Mouse (Mus musculus) hindbrain, embryonic 10.5 days (tissue): Measurements from ENCODE around the gene Chchd5. TPM values are rescaled to one million over a fixed set of nuclear protein-coding genes. Genes with fewer than 3 reads are reported as not detected.

Experiments used
- DNase-seq: peaks from one replicate; pipeline ENCODE4 v3.0.0-alpha.2; 2017; ENCODE audit warnings: low spot score
- H3K27ac ChIP-seq: fragments of 300-500 bp; sonication (generic); 2 replicates; pipeline ENCODE4 v1.5.1; 2016; ENCODE audit warnings: mild to moderate bottlenecking, moderate library complexity
- H3K27me3 ChIP-seq: fragments of 300-500 bp; sonication (generic); 2 replicates; pipeline ENCODE4 v1.6.1; 2016; ENCODE audit warnings: mild to moderate bottlenecking; ENCODE audit not compliant: poor library complexity, insufficient read depth, severe bottlenecking
- H3K36me3 ChIP-seq: fragments of 300-500 bp; sonication (generic); 2 replicates; pipeline ENCODE4 v1.6.1; 2016; ENCODE audit warnings: mild to moderate bottlenecking, moderate library complexity
- H3K4me1 ChIP-seq: fragments of 300-500 bp; sonication (generic); replicated peaks from 2 replicates; pipeline ENCODE4 v1.6.1; 2016; ENCODE audit warnings: mild to moderate bottlenecking
- H3K4me3 ChIP-seq: fragments of 300-500 bp; sonication (generic); 2 replicates; pipeline ENCODE4 v1.5.1; 2016; ENCODE audit warnings: mild to moderate bottlenecking, moderate library complexity
- H3K9me3 ChIP-seq: fragments of 300-500 bp; sonication (generic); 2 replicates; pipeline ENCODE4 v1.6.1; 2016; ENCODE audit warnings: mild to moderate bottlenecking, moderate library complexity
- WGBS: fragments of 180-500 bp; shearing (Covaris S2); methylation state at CpG from one replicate; pipeline ENCODE4 v1.1.7; 2016; 5-methylcytosine and 5-hydroxymethylcytosine counted together
- polyA plus RNA-seq: library from polyadenylated mRNA; unstranded; fragments of >200 nt; fragmentation: Nextera tagmentation; extraction: Ambion mirVana; gene quantifications from 2 replicates; pipeline ENCODE4 v1.2.1, GENCODE M21; 2016

The Chchd5 gene
- polyA plus RNA-seq = 27.8 and 29.3 TPM in 2 replicates

DNA sequence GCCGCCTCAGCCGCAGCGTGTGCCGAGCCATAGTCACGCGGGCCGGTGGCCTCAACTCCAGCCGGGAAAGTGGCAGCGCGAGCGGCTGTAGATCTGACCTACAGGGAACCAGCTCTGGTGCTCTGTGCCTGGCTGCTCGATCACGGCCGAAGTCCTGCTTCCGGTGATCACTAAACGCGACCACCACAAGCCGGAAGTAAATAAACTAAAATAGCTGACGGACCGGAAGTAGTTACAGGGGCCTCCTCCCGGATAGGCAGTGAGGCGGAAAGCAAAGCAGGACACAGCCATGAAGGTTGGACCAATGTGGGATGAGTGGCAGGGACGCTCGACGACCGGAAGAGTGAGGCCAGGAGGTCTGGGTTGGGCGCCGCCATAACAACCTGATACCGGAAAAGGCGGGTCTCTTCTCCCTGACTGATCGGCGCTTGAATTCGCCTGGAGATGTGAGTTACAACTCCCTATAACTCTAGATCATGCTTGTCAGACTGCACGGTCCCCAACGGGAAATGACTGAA lies at the start of gene Chchd5:
Chchd5 (plus strand) TSS at position 289 of the 518 bp plus-strand sequence.
- H3K27ac ChIP-seq = peak within 1 kb of the TSS; percentile 90
- H3K9me3 ChIP-seq = peaks cover 14% of the 10 kb centered on the region
- under 1% methylated on average over 35 of the region's 35 CpGs for WGBS
- no peaks in the 10 kb centered on the region for H3K27me3 ChIP-seq
- peak within 1 kb of the TSS; percentile 74 for H3K4me3 ChIP-seq
- H3K36me3 ChIP-seq = peaks cover 77% of the 10 kb centered on the region
- peaks cover 25% of the 10 kb centered on the region for H3K4me1 ChIP-seq
- peak; percentile 94 for DNase-seq

DNA sequence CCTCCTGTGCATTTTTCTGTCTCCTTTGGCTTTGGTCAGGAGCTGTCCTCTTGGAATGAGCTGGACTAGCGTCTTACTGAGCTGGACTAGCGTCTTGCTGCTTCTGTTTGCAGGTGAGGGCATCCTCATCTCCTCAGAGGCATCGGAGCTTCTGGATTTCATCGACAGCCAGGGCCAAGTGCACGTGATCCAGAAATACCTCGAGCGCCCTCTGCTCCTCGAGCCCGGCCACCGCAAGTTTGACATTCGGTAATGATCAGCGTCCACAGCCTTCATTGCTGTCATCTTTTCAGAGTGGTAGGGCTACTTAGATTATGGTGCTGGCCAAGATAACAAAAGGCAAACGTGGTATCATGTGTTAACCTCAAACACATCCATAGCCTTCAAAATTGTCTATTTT lies 48.4 kb upstream of the Chchd5 start:
- Histone ChIP-seq H3K4me1 (no peaks in the 10 kb centered on the region), H3K4me3 (no peak overlapping the region), H3K9me3 (peaks cover 6% of the 10 kb centered on the region; the same call in 1 of the 2 replicates), H3K27ac (no peak overlapping the region), H3K27me3 (no peaks in the 10 kb centered on the region), H3K36me3 (peaks cover 76% of the 10 kb centered on the region)
- no peak for DNase-seq
- WGBS = 73% methylated on average over 13 of the region's 13 CpGs

- Histone ChIP-seq H3K36me3 (peaks cover 65% of the 10 kb centered on the region), H3K9me3 (peaks cover 6% of the 10 kb centered on the region; the same call in 1 of the 2 replicates), H3K27me3 (no peaks in the 10 kb centered on the region), H3K4me1 (no peaks in the 10 kb centered on the region), H3K27ac (no peak overlapping the region), H3K4me3 (no peak overlapping the region)
- no peak for DNase-seq
- 96% methylated on average over 5 of the region's 5 CpGs for WGBS
Measured at GRCm38 (mm10) chr2:129083514-129083913, 46.0 kb upstream of the Chchd5 start.

- no peak overlapping the region for H3K27ac ChIP-seq
- H3K36me3 ChIP-seq = peaks cover 65% of the 10 kb centered on the region
- H3K9me3 ChIP-seq = peaks cover 6% of the 10 kb centered on the region; the same call in 1 of the 2 replicates
- no peaks in the 10 kb centered on the region; the same call in 1 of the 2 replicates for H3K4me1 ChIP-seq
- no peaks in the 10 kb centered on the region for H3K27me3 ChIP-seq
- no peak overlapping the region for H3K4me3 ChIP-seq
- peak; percentile 39 for DNase-seq
- WGBS = 58% methylated on average over 2 of the region's 2 CpGs
Measured at GRCm38 (mm10) chr2:129084959-129085358, 44.5 kb upstream of the Chchd5 start.

- Histone ChIP-seq H3K36me3 (peaks cover 64% of the 10 kb centered on the region), H3K4me3 (no peak overlapping the region), H3K27ac (no peak overlapping the region), H3K27me3 (no peaks in the 10 kb centered on the region), H3K9me3 (peaks cover 6% of the 10 kb centered on the region; the same call in 1 of the 2 replicates), H3K4me1 (no peaks in the 10 kb centered on the region; the same call in 1 of the 2 replicates)
- no peak for DNase-seq
- 84% methylated on average over 1 of the region's 1 CpGs for WGBS
Measured at GRCm38 (mm10) chr2:129087520-129087919, 42.0 kb upstream of the Chchd5 start.

GRCm38 (mm10) chr2:129090370-129090769 lies 39.1 kb upstream of the Chchd5 start:
- WGBS = 61% methylated on average over 4 of the region's 4 CpGs
- Histone ChIP-seq H3K27me3 (no peaks in the 10 kb centered on the region), H3K4me1 (no peaks in the 10 kb centered on the region; the same call in 1 of the 2 replicates), H3K36me3 (peaks cover 76% of the 10 kb centered on the region), H3K27ac (no peak overlapping the region; the same call in 1 of the 2 replicates), H3K4me3 (no peak overlapping the region), H3K9me3 (peaks cover 6% of the 10 kb centered on the region; the same call in 1 of the 2 replicates)
- no peak for DNase-seq

GRCm38 (mm10) chr2:129092810-129093209 lies 36.7 kb upstream of the Chchd5 start:
- Histone ChIP-seq H3K27me3 (no peaks in the 10 kb centered on the region), H3K27ac (no peak overlapping the region), H3K4me3 (no peak overlapping the region), H3K36me3 (peaks cover 60% of the 10 kb centered on the region), H3K4me1 (no peaks in the 10 kb centered on the region; the same call in 1 of the 2 replicates), H3K9me3 (no peaks in the 10 kb centered on the region)
- WGBS = 94% methylated on average over 12 of the region's 12 CpGs
- DNase-seq = no peak

- Histone ChIP-seq H3K4me1 (no peaks in the 10 kb centered on the region; the same call in 1 of the 2 replicates), H3K4me3 (no peak overlapping the region), H3K9me3 (no peaks in the 10 kb centered on the region), H3K27ac (no peak overlapping the region), H3K27me3 (no peaks in the 10 kb centered on the region), H3K36me3 (peaks cover 49% of the 10 kb centered on the region)
- no peak for DNase-seq
- 90% methylated on average over 18 of the region's 18 CpGs for WGBS
Measured at GRCm38 (mm10) chr2:129093926-129094724, 35.4 kb upstream of the Chchd5 start.

GRCm38 (mm10) chr2:129100784-129101310 lies 28.7 kb upstream of the Chchd5 start, which contains the start of gene Polr1b:
Gene Polr1b, plus strand, starts transcription at chr2:129100995.
- peak within 1 kb of the TSS; percentile 85 for H3K4me3 ChIP-seq
- no peaks in the 10 kb centered on the region for H3K27me3 ChIP-seq
- H3K4me1 ChIP-seq = peaks cover 12% of the 10 kb centered on the region
- peaks cover 39% of the 10 kb centered on the region for H3K36me3 ChIP-seq
- DNase-seq = peak; percentile 92
- no peaks in the 10 kb centered on the region for H3K9me3 ChIP-seq
- under 1% methylated on average over 35 of the region's 35 CpGs for WGBS
- H3K27ac ChIP-seq = peak within 1 kb of the TSS; percentile 87

GRCm38 (mm10) chr2:129112924-129113323 lies 16.6 kb upstream of the Chchd5 start:
- DNase-seq = no peak
- WGBS = 96% methylated on average over 5 of the region's 5 CpGs
- H3K9me3 ChIP-seq = no peaks in the 10 kb centered on the region
- peaks cover 88% of the 10 kb centered on the region for H3K36me3 ChIP-seq
- no peaks in the 10 kb centered on the region for H3K27me3 ChIP-seq
- H3K4me3 ChIP-seq = no peak overlapping the region
- no peak overlapping the region for H3K27ac ChIP-seq
- no peaks in the 10 kb centered on the region for H3K4me1 ChIP-seq

DNA sequence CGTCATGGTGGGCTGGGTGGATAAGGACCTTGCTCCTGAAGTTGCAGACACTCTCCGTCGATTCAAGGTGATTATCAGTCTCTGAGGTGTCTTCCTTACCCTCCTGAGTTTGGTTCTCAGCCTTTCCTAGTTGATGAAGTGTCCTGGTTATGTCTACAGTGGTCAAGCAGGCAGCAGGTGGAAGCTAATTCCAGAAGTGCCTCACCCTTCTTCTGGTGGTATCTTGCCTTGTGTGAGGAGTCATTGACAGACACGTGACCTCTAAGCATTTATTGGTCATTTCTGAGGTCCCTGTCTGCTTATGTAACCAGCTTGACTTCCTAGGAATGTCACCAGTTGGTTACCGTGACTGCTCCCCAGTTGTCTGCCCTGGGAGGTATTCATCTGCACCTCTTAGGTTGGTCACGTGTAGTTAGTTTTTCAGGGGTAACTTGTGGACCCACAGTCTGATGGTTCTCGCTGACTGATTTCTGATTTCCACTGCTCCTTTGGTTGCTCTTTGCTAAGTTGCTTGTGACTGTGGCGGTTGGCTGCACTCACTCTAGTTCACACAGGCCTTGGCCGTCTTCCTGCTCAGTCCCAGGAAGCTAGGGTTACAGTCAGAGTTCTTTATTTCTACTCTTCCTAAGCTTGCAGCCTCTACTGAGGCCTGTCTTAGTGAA lies 13.7 kb upstream of the Chchd5 start:
- no peak overlapping the region for H3K27ac ChIP-seq
- H3K9me3 ChIP-seq = no peaks in the 10 kb centered on the region
- H3K36me3 ChIP-seq = peaks cover 94% of the 10 kb centered on the region
- H3K27me3 ChIP-seq = no peaks in the 10 kb centered on the region
- no peak for DNase-seq
- WGBS = 90% methylated on average over 9 of the region's 9 CpGs
- no peaks in the 10 kb centered on the region for H3K4me1 ChIP-seq
- no peak overlapping the region for H3K4me3 ChIP-seq

DNA sequence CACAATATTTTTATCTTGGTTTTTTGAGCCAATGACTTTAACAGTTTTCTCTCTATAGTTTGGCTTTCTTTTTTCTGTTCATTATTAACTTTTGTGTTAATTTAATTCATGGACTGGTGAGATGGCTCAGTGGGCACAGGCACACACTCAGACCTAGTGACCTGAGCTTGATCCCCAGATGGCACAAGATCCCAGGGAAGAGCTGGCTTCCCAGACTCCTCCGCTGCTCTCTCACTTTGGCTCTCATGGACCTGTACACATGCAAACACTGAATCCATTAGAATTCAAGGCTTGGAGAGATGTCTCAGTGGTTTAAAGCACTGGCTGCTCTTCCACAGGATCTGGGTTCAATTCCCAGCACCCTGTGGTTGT lies 13.1 kb upstream of the Chchd5 start:
- H3K4me1 ChIP-seq = no peaks in the 10 kb centered on the region
- H3K27me3 ChIP-seq = no peaks in the 10 kb centered on the region
- no peak overlapping the region for H3K4me3 ChIP-seq
- WGBS = 91% methylated on average over 1 of the region's 1 CpGs
- no peak overlapping the region for H3K27ac ChIP-seq
- no peak for DNase-seq
- H3K36me3 ChIP-seq = peaks cover 97% of the 10 kb centered on the region
- H3K9me3 ChIP-seq = no peaks in the 10 kb centered on the region
